Mouse (Mus musculus): Measurements from ENCODE around the gene Atp5s.

- TF ChIP-seq CTCF (IDR thresholded peaks at IDR 0.05; ENCODE audit: low read depth, low read length) = no peak
- no peak for TF ChIP-seq POLR2A (IDR thresholded peaks at IDR 0.05; ENCODE audit: extremely low read depth, insufficient read depth, low read length)
Measured at GRCm38 (mm10) chr12:69704799-69705458, 19.8 kb upstream of the Atp5s start.

All from liver, adult 2 months (tissue).